Mouse (Mus musculus): ENCODE results near the gene H2afv.
"Not testable (repeated sequence)": the region's sequence is repeated elsewhere in the genome, so short reads cannot be mapped to it uniquely, and the experiment has no call there.

The H2afv gene

DNA sequence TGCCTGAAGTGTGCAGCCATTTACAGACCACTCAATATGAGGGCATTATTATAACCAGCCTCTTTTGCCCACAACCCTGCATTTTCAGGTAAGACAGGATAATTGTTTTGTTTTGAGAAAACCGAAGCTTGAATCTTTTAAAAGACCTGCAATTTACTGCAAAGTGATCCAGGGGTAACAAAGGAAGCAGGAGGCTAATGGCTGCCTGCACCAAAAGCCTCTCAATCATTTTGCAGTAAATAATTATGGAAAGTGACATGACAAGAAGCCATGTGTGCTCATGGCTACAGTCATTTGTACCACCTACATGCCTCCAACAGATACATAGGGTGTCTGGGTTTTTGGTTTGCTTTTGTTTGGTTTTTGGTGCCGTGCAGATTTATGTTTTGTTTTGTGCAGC, 26.8 kb upstream of the H2afv start:
- DNase-seq (ENCODE audit: extremely low read depth, low read depth) = no peak

- no peak for DNase-seq (ENCODE audit: extremely low read depth, low read depth)
Observed at GRCm38 (mm10) chr11:6468541-6468940, 24.3 kb upstream of the H2afv start.

DNA sequence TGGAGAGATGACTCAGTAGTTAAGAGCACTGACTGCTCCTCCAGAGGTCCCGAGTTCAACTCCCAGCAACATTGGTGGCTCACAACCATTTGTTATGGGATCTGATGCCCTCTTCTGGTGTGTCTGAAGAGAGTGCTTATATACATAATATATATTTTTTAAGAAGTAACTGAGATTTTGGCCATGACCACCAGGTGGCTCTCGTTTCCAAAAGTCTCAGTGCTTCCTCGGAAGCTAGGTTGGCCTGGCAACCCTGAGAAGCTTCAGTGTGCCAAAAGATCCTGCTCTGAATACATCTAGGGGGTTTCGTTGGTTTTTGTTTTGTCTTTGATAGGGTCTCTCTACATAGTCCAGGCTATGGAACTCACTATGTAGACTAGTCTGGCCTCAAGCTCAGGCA, 20.9 kb upstream of the H2afv start:
- DNase-seq (ENCODE audit: extremely low read depth, low read depth) = peak; percentile 68

DNA sequence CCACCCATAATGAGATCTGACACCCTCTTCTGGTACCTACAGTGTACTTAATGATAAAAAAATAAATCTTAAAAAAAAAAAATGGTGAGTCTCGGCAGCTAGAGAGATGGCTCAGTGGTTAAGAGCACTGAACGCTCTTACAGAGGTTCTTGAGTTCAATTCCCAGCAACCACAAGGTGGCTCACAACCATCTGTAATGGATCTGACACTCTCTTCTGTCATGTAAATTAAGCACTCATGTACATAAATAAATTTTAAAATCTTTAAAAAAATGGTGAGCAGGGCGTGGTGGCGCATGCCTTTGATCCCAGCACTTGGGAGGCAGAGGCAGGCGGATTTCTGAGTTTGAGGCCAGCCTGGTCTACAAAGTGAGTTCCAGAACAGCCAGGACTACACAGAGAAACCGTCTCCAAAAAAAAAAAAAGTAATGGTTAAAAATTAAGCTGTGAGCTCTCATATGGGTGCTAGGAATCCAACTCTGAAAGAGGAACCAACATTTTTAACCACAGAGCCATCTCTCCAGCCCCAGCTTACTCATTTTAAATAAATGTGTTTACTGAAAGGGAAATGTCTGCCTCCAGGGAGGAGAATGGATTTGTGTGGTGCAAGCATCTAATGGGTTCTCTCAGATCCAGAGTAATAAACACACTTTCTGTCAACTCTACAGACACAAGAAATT, 19.1 kb upstream of the H2afv start:
- DNase-seq (ENCODE audit: extremely low read depth, low read depth) = no peak

- DNase-seq (ENCODE audit: extremely low read depth, low read depth) = no peak
Observed at GRCm38 (mm10) chr11:6456083-6456482, 11.8 kb upstream of the H2afv start.

DNA sequence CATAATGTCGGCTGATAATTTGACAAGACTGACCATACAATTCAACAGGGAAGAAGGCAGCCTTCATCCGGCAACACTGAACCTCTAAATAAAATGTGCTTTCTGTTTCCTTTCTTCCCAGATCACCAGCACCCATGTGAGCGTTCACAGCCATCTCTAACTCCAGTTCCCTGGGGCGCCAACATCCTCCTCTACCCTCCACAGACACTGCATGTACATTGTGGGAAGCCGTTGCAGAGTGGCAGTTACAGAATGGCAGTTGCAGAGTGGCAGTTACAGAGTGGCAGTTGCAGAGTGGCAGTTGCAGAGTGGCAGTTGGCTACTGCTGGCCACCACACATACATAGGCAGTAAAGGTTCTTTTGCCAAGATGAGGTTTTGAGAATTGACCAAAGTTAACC, 3.9 kb upstream of the H2afv start:
- not testable (repeated sequence) for DNase-seq (ENCODE audit: extremely low read depth, low read depth)

GRCm38 (mm10) chr11:6447493-6447892, 3.2 kb upstream of the H2afv start:
- no peak for DNase-seq (ENCODE audit: extremely low read depth, low read depth)

DNA sequence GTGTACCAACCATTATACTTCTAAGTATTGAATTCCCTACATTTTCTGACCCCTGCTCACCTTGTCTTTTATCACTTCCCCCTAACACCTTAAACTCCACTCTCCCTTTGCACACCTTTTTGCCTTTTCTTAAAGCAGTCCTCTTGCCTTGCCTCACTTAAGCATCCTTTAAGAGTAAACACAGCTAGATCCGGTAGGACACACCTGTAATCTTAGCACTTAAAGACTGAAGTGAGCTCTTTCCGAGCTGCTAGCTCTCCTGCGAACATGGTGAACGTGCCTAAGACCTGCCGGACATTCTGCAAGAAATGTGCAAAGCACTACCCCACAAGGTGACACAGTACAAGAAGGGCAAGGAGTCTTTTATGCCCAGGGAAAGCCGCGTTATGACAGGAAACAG, 1.7 kb upstream of the H2afv start:
- DNase-seq (ENCODE audit: extremely low read depth, low read depth) = no peak

- no peak for DNase-seq (ENCODE audit: extremely low read depth, low read depth)
Observed at GRCm38 (mm10) chr11:6445441-6445840, 1.2 kb upstream of the H2afv start.

- DNase-seq (ENCODE audit: extremely low read depth, low read depth) = no peak
Observed at GRCm38 (mm10) chr11:6443727-6444076, 541 bp downstream of the H2afv start.

DNA sequence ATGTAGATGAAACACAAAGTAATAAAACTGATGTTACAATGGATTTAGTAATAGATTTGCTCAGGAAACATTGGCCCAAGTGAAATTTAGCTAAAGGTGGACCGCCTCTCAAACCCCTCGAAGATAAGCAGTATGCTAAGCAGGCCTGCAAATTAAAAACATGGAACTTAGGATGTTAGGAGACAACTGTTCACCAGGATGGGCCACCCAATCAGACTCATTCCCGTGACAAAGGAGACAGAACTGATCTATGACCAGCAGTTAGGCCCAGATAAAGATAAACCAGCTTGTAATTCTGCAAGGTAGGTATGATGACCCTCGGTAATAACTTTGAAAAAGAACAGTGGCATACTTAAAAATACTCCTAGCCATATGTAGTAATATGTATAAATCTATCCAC, 1.1 kb downstream of the H2afv start:
- DNase-seq (ENCODE audit: extremely low read depth, low read depth) = no peak

DNA sequence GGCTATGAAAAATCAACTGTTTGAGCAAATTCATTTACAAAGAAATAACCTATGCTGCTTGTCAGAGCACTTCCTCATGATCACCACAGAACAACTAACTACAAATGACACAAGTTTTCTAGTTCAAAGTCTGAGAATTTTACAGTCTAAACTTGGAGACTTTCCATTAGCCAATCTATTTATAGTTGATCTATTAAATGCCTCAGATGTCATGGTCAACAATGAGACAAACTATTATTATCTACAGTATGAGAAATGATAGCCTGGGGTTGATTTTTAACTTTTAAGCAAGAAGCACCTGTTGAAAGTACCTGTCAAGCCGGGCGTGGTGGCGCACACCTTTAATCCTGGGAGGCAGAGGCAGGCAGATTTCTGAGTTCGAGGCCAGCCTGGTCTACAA, 1.7 kb downstream of the H2afv start:
- no peak for DNase-seq (ENCODE audit: extremely low read depth, low read depth)

DNA sequence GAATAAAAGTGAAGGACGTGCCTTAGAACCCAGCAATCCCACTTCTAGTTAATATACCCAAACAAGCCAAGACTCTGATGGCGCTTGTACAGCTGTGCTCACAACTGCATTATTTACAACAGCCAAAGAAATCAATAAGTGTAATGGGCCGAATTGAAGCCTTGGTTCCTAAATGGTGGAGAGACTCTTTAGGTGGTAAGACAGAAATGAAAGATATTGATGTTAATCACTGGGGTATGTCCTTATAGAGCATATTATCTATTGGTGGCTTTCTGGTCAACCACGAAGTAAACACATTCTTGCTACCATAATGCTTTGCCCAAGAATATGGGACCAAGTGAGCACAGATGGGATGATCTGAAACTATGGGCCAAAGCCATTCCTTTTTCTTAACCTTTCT, 4.1 kb downstream of the H2afv start:
- no peak for DNase-seq (ENCODE audit: extremely low read depth, low read depth)

- no peak for DNase-seq (ENCODE audit: extremely low read depth, low read depth)
Observed at GRCm38 (mm10) chr11:6437667-6438066, 6.6 kb downstream of the H2afv start.

DNA sequence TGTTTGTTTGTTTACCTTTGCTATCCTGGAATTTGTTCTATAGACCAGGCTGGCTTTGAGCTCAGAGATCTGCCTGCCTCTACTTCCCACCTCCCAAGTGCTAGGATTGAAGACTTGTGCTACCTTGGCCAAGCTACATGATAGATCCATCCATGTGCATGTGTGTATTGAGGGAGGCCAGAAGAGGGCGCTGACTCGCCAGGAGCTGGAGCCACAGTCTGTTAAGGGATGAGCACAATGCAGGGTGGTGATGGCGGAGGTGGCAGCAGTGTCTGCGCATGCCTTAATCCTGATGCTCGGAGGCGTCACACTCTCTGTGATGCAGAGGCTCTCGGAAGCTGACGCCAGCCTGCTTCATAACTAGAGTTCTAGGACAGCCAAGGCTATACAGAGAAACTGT, 7.8 kb downstream of the H2afv start:
- DNase-seq (ENCODE audit: extremely low read depth, low read depth) = no peak

DNA sequence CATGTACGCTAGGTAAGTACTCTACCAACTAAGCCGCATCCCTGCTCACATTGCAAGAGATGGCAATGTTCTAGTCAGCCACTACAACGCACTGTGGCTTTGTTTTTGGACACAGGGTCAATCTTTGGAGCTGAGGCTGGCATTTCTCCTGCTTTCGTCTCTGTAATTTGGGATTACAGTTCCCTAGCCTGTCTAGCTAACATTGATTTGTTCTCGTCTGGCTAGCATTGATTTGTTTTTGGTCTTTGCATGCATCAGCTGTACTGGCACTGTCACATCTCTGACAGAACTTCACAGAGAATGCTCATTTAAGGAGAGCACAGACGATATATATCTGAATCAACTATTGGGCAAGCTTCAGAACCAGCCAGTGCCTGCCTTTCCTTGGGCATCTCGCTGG, 14.1 kb downstream of the H2afv start:
- DNase-seq (ENCODE audit: extremely low read depth, low read depth) = no peak

- no peak for DNase-seq (ENCODE audit: extremely low read depth, low read depth)
Observed at GRCm38 (mm10) chr11:6420722-6421350, 23.4 kb downstream of the H2afv start.

- no peak for DNase-seq (ENCODE audit: extremely low read depth, low read depth)
Observed at GRCm38 (mm10) chr11:6420283-6420703, 23.9 kb downstream of the H2afv start.

DNA sequence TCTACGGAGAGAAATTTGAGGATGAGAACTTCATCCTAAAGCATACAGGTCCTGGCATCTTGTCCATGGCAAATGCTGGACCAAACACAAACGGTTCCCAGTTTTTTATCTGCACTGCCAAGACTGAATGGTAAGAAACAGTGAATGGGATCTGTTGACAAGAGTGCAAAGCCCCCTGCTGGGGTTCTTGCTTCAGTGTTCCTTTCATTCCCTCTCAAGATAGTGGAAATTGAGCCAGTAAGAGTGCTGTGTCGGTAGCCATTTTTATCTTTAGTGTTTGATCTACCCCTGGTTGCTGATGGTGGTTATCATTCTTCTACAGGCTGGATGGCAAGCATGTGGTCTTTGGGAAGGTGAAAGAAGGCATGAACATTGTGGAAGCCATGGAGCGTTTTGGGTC, 25.1 kb downstream of the H2afv start:
- DNase-seq (ENCODE audit: extremely low read depth, low read depth) = not testable (repeated sequence)

DNA sequence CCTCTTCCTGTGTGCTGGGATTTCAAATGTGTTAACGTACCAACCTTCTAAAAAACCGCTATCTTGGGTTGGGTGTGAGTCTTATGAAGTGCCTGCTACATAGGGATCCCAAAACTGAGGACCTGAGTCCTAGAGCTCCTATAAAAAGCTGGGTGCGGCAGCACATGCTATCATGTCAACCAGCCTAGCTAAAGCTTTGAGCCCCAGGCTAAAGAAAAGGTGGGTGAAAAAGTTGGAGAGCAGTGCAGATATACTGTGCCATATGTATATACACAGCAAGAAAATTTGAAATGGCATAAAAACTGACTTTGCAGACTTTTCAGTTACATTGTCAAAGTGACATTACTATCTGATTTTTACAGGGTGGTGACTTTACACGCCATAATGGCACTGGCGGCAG, 25.5 kb downstream of the H2afv start:
- no peak for DNase-seq (ENCODE audit: extremely low read depth, low read depth)

DNA sequence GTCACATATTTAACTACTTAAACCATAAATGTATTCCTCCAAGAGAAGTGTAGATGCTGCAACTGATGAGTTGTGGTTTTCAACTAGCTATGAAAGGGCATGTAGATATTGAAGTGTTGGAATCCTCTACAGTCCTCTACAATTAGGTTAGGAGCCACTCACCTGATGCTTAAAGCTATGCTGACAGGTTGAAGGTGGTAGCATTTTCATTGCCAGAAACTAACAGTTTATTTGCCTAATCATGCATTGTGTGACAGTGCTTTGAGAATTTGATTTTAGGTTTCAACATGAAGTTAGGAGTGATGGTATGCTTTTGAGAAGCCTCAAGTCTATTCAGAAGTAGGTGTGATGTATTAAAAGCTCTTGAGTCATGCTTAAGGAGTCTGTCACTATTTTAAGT, 26.8 kb downstream of the H2afv start:
- DNase-seq (ENCODE audit: extremely low read depth, low read depth) = no peak

DNA sequence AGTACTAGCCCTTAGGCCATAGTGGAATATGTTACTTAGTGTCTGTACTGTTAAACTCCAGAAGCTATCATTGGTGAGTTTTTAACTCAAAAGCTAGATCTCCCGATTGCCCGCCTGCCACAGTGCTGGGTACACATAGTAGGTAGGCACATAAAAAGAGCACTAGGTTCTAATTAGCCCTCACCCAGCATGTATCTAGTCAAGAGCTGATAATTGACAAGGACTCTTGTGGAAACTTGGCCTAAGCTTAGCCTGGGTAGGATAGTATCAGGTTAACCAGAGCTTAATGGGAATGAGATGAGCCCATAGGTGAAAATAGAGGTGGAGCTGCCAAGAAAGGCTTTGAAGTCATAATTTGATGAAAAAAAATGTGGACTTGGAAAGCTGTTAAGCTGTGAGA, 27.2 kb downstream of the H2afv start:
- DNase-seq (ENCODE audit: extremely low read depth, low read depth) = no peak

DNA sequence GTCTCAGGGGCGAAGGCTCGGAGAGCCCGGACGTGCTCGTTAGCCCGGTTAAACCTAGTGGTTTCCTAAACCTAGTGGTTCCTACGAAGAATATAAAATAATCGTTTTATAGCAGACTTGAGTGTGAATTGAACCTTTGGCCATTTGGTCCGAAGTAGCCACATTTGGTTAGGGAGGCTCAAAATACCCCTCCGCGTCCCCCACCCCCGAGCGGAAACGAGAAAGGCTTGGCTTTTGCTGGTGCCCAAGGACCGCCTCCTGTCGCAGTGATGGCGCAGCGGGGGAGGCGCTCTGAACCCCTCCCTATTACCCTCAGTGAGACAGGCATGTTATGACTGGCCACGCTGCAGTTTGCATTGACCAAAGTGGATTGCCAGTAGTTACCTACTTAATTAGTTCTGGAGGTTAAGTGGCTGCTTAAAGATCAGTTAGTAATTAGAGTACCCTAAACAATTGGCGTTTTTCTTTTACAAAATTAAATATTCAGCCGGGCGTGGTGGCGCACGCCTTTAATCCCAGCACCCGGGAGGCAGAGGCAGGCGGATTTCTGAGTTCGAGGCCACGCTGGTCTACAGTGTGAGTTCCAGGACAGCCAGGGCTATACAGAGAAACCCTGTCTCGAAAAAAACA, 27.7 kb downstream of the H2afv start:
- DNase-seq (ENCODE audit: extremely low read depth, low read depth) = no peak
